Mouse (Mus musculus) left cerebral cortex, postnatal 36 days (tissue): ENCODE measurements around the gene Mau2. TPM values are rescaled to one million over a fixed set of nuclear protein-coding genes. Genes with fewer than 3 reads are reported as not detected.

Source experiments
- DNase-seq, 2 experiments: peaks; one replicate each; pipeline ENCODE4 v3.0.0; 2021 to 2022; ENCODE audit warnings: low spot score in 2 of 2, mixed read lengths in 1 of 2
- intact Hi-C: fragments of 180-260 bp; cut with DNase I; formaldehyde crosslinking; loops from one replicate; pipeline ENCODE4 v1.15.1; 2025
- total RNA-seq, 2 experiments: library from RNA; stranded (reverse); gene quantifications; 2 replicates each; pipeline ENCODE4 v1.2.3; 2021

The Mau2 gene
- total RNA-seq, 2 experiments from 2014 or later: 71.3 to 78.7 TPM

- DNase-seq: no peak
- intact Hi-C loops: no loop called here
These were observed 54.8 kb downstream of the Mau2 start for GRCm38 (mm10) chr8:69987744-69988143.

GRCm38 (mm10) chr8:69984876-69985553 lies 57.5 kb downstream of the Mau2 start:
- intact Hi-C loops: no loop called here
- no peak for DNase-seq

GRCm38 (mm10) chr8:69978456-69978855 lies 64.1 kb downstream of the Mau2 start:
- DNase-seq: no peak
- intact Hi-C loops: no loop called here

DNA sequence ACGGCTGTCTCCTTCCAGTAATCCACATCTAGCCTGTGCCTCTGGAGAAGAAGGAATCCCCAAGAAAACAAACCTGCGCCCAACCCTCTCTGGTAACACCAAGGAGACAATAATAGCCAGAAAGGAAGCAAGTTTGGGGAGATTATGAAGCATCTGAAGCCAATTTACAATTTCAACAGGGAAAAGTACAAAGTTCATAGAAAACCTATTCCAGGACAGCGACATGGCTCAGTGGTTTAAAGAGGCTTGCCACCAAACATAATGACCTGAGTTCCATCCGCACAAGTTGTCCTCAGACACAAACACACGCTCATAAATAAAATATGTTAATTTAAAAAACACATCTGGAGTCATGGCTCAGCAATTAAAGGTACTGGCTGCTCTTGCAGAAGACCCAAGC lies 67.7 kb downstream of the Mau2 start:
- no peak for DNase-seq
- intact Hi-C loops: no loop called here

DNA sequence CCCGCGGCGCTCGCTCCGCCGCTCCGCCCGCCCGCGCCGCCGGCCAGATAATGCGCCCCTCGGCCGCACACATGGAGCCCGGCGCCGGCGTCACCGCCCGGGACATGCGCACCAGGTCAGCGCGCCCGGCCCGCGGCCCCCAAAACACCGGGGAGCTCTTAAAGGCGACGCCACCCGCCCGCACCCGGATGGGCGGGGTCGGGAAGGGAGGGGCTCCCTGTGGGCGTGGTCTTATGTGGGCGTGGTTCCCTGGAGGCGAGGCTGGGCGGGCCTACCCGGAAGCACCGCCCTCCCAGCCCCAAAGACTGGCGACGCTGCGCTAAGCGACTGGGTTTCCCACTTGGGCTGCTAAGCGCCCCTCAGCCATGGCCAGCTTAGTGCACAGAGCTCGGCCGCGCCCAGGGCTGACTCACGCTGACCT lies 68.3 kb downstream of the Mau2 start:
- intact Hi-C loops: no loop called here
- peak; percentile 89 to 91 for DNase-seq

- intact Hi-C loops: no loop called here
- DNase-seq: peak in 1 of 2 experiments; percentile 26
These were observed 68.9 kb downstream of the Mau2 start for GRCm38 (mm10) chr8:69973442-69974161.

DNA sequence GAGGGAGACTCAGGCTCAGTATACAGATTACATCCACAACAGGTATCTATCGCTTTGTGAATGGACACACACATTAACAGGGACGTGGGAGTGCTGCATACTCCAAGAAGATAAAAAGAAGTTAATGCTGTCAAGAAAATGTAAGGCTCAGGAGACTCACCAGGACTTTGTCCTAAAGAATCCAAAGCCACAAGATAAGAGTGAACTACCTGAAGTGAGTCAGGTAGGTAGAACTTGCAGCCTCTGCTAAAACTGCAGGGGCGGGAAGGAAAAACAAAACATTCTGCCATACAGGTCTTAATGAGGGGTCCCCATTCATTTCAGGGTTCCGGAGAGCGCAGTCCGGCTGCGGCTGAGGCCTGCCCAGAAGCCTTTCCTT lies 69.5 kb downstream of the Mau2 start:
- DNase-seq: no peak
- intact Hi-C loops: no loop called here

DNA sequence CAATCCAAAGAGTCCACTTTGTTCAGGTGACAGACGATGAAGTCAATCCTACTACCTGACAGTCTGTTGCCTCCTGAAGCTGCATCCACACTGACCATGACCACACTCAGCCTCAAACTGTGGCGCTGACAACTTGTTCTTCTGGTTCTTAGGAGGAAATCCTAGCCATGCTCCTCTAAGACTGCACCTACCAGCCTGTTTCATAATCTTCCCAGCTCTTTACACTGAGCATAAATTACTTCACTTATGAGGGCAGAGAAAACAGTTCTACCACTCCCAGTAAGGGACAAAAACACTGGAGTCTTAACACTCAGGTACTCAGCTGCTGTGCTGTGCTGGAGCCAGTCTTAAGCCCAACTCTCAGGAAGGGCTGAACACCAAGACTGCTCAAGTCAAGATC lies 71.7 kb downstream of the Mau2 start:
- DNase-seq: no peak

GRCm38 (mm10) chr8:69967291-69967933 lies 75.1 kb downstream of the Mau2 start:
- DNase-seq: no peak
- intact Hi-C loops: no loop called here

More for the DNA sequence above, 71.7 kb downstream of the Mau2 start:
- intact Hi-C loops: no loop called here

Other genes starting within 250 kb of the Mau2 start
- gene Gmip, start 234.1 kb downstream of the Mau2 start, total RNA-seq: 10 to 100 TPM; 10.8 to 19.5 TPM
- under 1 TPM; 0.37 to 0.57 TPM for gene Lpar2, start 220.3 kb downstream of the Mau2 start, total RNA-seq
- 10 to 100 TPM; 19.2 to 20.8 TPM for gene Pbx4, start 210.2 kb downstream of the Mau2 start, total RNA-seq
- 1 to 10 TPM in 1 of 2 experiments, under 1 TPM in 1; 0.91 to 1.0 TPM for gene Cilp2, start 155.0 kb downstream of the Mau2 start, total RNA-seq
- gene Tssk6, start 140.6 kb downstream of the Mau2 start, total RNA-seq: under 1 TPM in 1 of 2 experiments, not detected in 1; 0.32 TPM
- 100 to 1,000 TPM; 144 to 161 TPM for gene Ndufa13, start 140.2 kb downstream of the Mau2 start, total RNA-seq
- 10 to 100 TPM; 23.7 to 31.3 TPM for gene Yjefn3, start 140.0 kb downstream of the Mau2 start, total RNA-seq
- gene Gatad2a, start 46.4 kb downstream of the Mau2 start, total RNA-seq: 10 to 100 TPM; 27.3 to 27.6 TPM
- gene Sugp1, start 79 bp upstream of the Mau2 start, total RNA-seq: 10 to 100 TPM; 48.5 to 53.4 TPM
- gene Tm6sf2, start 30.2 kb upstream of the Mau2 start, total RNA-seq: 1 to 10 TPM; 1.5 TPM
- 10 to 100 TPM; 78.4 to 95.6 TPM for gene Hapln4, start 40.7 kb upstream of the Mau2 start, total RNA-seq
- 100 to 1,000 TPM; 192 to 201 TPM for gene Ncan, start 78.1 kb upstream of the Mau2 start, total RNA-seq
- 10 to 100 TPM; 18.5 to 27.4 TPM for gene Nr2c2ap, start 88.6 kb upstream of the Mau2 start, total RNA-seq
- gene Rfxank, start 96.4 kb upstream of the Mau2 start, total RNA-seq: 10 to 100 TPM; 12.7 to 16.7 TPM
- gene Borcs8, start 96.8 kb upstream of the Mau2 start, total RNA-seq: 10 to 100 TPM; 47.9 to 50.5 TPM
- under 1 TPM; 0.61 to 0.64 TPM for gene Mef2b, start 97.0 kb upstream of the Mau2 start, total RNA-seq
- 10 to 100 TPM; 42.9 to 60.1 TPM for gene Tmem161a, start 129.6 kb upstream of the Mau2 start, total RNA-seq
- gene Slc25a42, start 169.6 kb upstream of the Mau2 start, total RNA-seq: 10 to 100 TPM; 29.7 to 45.9 TPM
- 100 to 1,000 TPM; 105 to 126 TPM for gene Sugp2, start 191.5 kb upstream of the Mau2 start, total RNA-seq
- 10 to 100 TPM; 37.4 to 42.2 TPM for gene Armc6, start 191.7 kb upstream of the Mau2 start, total RNA-seq
- 1 to 10 TPM; 9.1 to 9.6 TPM for gene Homer3, start 240.1 kb upstream of the Mau2 start, total RNA-seq